Mouse (Mus musculus): ENCODE data around the gene Vmn2r3. TPM values are rescaled to one million over a fixed set of nuclear protein-coding genes. Genes with fewer than 3 reads are reported as not detected.
"Not testable (repeated sequence)": the region's sequence is repeated elsewhere in the genome, so short reads cannot be mapped to it uniquely, and the experiment has no call there.

Gene Vmn2r3
- not detected for total RNA-seq (2021)

- DNase-seq (ENCODE audit: low spot score in 2 of 2), result no peak
- intact Hi-C loops (cut with DNase I), result no loop called here
Measured at GRCm38 (mm10) chr3:64289609-64290008, at the start of gene Vmn2r3. Vmn2r3 (minus strand) TSS chr3:64289709.

GRCm38 (mm10) chr3:64332548-64332947 is 43.0 kb upstream of the Vmn2r3 start:
- DNase-seq (ENCODE audit: low spot score in 2 of 2), result no peak

GRCm38 (mm10) chr3:64321824-64322223 is 32.3 kb upstream of the Vmn2r3 start:
- intact Hi-C loops (cut with DNase I), result no loop called here
- DNase-seq (ENCODE audit: low spot score in 2 of 2), result no peak

More at GRCm38 (mm10) chr3:64332548-64332947, 43.0 kb upstream of the Vmn2r3 start:
- intact Hi-C loops (cut with DNase I), result no loop called here

- DNase-seq (ENCODE audit: low spot score in 2 of 2), result peak; percentile 11 to 14
- intact Hi-C loops (cut with DNase I), result loop anchor here (2.0 kb wide), 1 partner anchor 268 kb away; no protein-coding TSS in a partner anchor
Measured at GRCm38 (mm10) chr3:64306799-64307198, 17.3 kb upstream of the Vmn2r3 start.

- no peak for DNase-seq (ENCODE audit: low spot score in 2 of 2)
- intact Hi-C loops (cut with DNase I), result no loop called here
Measured at GRCm38 (mm10) chr3:64265762-64266112, 23.8 kb downstream of the Vmn2r3 start.

- intact Hi-C loops (cut with DNase I); DNase-seq (ENCODE audit: low spot score in 2 of 2): not testable (repeated sequence)
Measured at GRCm38 (mm10) chr3:64265056-64265761, 24.3 kb downstream of the Vmn2r3 start.

GRCm38 (mm10) chr3:64259582-64259981 is 29.9 kb downstream of the Vmn2r3 start:
- intact Hi-C loops (cut with DNase I), result no loop called here
- no peak for DNase-seq (ENCODE audit: low spot score in 2 of 2)

GRCm38 (mm10) chr3:64251646-64252045 is 37.9 kb downstream of the Vmn2r3 start:
- intact Hi-C loops (cut with DNase I), result no loop called here
- no peak for DNase-seq (ENCODE audit: low spot score in 2 of 2)

GRCm38 (mm10) chr3:64250461-64250860 is 39.0 kb downstream of the Vmn2r3 start:
- not testable (repeated sequence) for DNase-seq (ENCODE audit: low spot score in 2 of 2)

GRCm38 (mm10) chr3:64235459-64235858 is 54.0 kb downstream of the Vmn2r3 start:
- intact Hi-C loops (cut with DNase I); DNase-seq (ENCODE audit: low spot score in 2 of 2): not testable (repeated sequence)

More at GRCm38 (mm10) chr3:64250461-64250860, 39.0 kb downstream of the Vmn2r3 start:
- intact Hi-C loops (cut with DNase I), result not testable (repeated sequence)

- intact Hi-C loops (cut with DNase I); DNase-seq (ENCODE audit: low spot score in 2 of 2): not testable (repeated sequence)
Measured at GRCm38 (mm10) chr3:64233655-64234054, 55.9 kb downstream of the Vmn2r3 start.

- DNase-seq (ENCODE audit: low spot score in 2 of 2), result no peak
- intact Hi-C loops (cut with DNase I), result no loop called here
Measured at GRCm38 (mm10) chr3:64227243-64227642, 62.3 kb downstream of the Vmn2r3 start.

Other genes starting within 250 kb of the Vmn2r3 start
- gene Vmn2r1, start 208.2 kb downstream of the Vmn2r3 start, total RNA-seq (2021), result under 1 TPM; 0.27 to 0.28 TPM
- not detected for gene Vmn2r2, start 147.8 kb downstream of the Vmn2r3 start, total RNA-seq (2021)
- gene Vmn2r4, start 125.7 kb upstream of the Vmn2r3 start, total RNA-seq (2021), result not detected
- not detected for gene Vmn2r5, start 220.1 kb upstream of the Vmn2r3 start, total RNA-seq (2021)